Mouse (Mus musculus) granulocyte monocyte progenitor cell, adult 5-6 weeks (primary cell): Measurements from ENCODE around the gene Klf8. TPM values are rescaled to one million over a fixed set of nuclear protein-coding genes. Genes with fewer than 3 reads are reported as not detected.

Experiments
- ATAC-seq: replicated peaks from 2 replicates; pipeline ENCODE4 v1.8.0; 2016; ENCODE audit warnings: mild to moderate bottlenecking, moderate TSS enrichment, inconsistent platforms; ENCODE audit not compliant: poor library complexity, severe bottlenecking
- total RNA-seq, 2 experiments: library from RNA; stranded (forward) in 1 of 2; stranded (reverse) in 1 of 2; fragments of 200-712, 200-1000 nt in 1 of 2; fragments of >200 nt in 1 of 2; fragmentation: Nextera tagmentation in 1 of 2; gene quantifications; 2 replicates each; pipeline ENCODE4 v1.2.3; 2014 to 2017

Gene Klf8
- total RNA-seq, 2 experiments from 2014 or later, result 2.6 to 3.9 TPM

DNA sequence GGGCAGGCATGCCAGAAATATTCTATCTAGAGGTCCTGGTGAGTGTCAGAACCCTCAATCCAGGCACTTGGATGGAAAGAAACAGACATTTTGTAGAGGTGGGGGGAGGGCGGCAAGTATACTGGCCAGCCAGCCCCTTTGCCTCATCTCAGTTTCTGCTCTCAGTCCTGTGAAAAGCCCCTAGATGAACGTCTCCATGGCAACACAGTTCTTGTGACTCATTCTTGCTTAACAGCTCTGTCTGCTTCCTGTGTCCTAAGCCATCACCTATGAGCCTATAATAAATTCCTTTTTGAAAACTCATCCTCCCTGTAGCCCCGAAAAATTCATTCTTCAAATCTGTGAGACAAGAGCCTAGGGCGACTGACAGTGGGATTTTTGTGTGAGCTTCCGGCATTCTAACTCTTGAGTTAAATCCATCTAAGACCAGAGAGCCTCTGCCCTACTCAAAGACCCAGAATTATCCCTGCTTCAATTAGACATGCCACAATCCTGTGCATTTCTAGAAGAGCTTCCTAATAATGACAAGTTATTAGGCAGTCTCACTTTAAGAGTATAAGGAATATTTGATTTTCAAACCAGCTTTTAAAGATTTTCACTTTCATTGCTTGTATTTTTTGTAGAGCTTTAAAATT lies 196.5 kb downstream of the Klf8 start:
- ATAC-seq, result no peak

DNA sequence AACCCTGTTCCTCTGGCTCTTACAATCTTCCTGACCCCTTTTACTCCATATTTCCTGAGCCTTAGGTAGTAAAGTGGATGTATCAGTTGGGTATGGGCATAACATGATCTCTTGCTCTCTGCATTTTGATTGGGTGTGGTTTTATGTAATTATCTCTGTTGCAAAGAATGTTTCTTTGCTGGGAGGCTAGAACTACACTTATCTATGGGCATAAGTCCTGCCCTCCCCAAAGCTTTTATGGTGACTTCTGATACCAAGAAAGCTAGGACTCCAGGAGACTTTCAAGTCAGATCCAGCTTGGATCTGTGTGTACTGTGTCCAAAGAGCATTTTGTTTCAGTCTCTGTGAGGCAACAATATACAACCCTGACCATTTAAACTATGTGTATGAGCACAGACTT lies 202.3 kb downstream of the Klf8 start:
- ATAC-seq, result no peak

DNA sequence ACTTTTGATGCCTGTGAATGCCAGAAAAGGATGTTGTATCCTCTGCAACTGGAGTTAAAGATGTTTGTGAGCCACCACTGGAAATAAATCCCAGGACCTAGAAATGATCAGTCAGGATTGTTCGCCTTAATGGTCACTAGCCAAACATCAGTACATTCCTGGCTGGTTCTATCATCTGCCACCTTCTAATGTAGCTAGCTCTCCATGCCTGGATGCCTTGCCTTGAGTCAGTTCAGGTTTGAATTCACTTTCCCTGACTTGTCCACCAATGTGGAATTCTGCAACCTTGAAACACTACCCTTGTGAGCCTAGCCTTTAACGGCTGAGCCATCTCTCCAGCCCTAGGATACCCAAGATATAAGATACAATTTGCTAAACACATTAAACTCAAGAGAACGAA lies 202.8 kb downstream of the Klf8 start:
- no peak for ATAC-seq

Other genes with a start within 250 kb of the Klf8 start
- gene Usp51, start 231.0 kb upstream of the Klf8 start, total RNA-seq (2014; fragmentation: Nextera tagmentation), result 0.52 TPM in 1 of 2 replicates, not detected in the other
- gene Usp51, start 231.0 kb upstream of the Klf8 start, total RNA-seq (2017), result 0.67 and 0.82 TPM in 2 replicates
- gene Mageh1, start 199.9 kb upstream of the Klf8 start, total RNA-seq (2014; fragmentation: Nextera tagmentation), result 0.24 TPM in 1 of 2 replicates, not detected in the other
- 0.10 and 0.78 TPM in 2 replicates for gene Mageh1, start 199.9 kb upstream of the Klf8 start, total RNA-seq (2017)
- gene Foxr2, start 118.7 kb upstream of the Klf8 start, total RNA-seq (2014; fragmentation: Nextera tagmentation), result not detected in 2 replicates
- gene Foxr2, start 118.7 kb upstream of the Klf8 start, total RNA-seq (2017), result not detected in 2 replicates
- gene Rragb, start 97.5 kb upstream of the Klf8 start, total RNA-seq (2014; fragmentation: Nextera tagmentation), result 3.4 and 6.0 TPM in 2 replicates
- gene Rragb, start 97.5 kb upstream of the Klf8 start, total RNA-seq (2017), result 1.3 and 8.5 TPM in 2 replicates